Mouse (Mus musculus): ENCODE measurements at regions not wholly inside any gene's neighbourhood (a gene's known extent, or its start where the extent isn't known, plus 50 kb on each side); places are given as distances from the start of the nearest gene placed in this dataset.

DNA sequence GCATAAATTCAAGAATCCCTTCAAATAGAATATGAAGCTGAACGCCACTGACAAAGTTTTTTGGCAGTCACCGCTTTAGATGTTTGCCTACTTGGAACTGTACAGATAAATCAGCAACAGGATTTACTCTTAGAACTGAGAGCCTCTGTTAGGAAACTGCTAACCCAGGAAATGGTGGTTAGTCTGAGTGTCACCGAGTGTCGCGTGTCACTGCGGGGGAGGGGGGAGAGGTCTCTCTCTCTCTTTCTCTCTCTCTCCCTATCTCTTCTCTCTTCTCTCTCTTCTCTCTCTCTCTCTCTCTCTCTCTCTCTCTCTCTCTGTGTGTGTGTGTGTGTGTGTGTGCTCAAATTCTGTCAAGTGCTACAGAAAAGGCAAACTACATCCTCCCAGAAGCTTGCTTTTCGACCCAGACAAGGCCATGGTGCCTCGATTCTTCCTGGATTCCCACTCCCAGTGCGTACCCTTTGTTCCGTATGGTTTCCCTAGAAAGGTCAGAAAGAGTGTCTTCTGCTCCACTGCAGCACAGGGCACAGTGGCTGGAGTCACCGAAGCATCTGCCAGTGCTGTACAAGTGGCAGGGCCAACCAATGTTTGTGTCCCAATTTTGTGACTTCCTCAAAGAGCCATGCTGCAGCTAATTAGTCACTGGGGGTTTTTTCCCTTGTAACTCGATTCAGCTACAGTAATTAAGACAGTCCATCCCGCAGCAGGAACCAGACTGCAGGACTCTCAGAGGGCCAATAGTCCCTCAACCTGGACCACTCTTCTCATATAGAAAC is 87.0 kb downstream of the Cog6 start:
- H3K9me3 ChIP-seq = 0 out of 2 replicates have a peak, but pooled peaks cover 2% of the 10 kb centered on the region
- WGBS = 60% methylated on average over 13 of the region's 13 CpGs
- H3K4me1 ChIP-seq (replicated peaks) = no peaks in the 10 kb centered on the region; the same call in 1 of the 2 replicates
- H3K4me2 ChIP-seq = no peak overlapping the region
- no peaks in the 10 kb centered on the region for H3K36me3 ChIP-seq
- H3K9ac ChIP-seq (replicated peaks) = no peak overlapping the region
- no peak overlapping the region for H3K27ac ChIP-seq
- H3K4me3 ChIP-seq (replicated peaks) = no peak overlapping the region
- ATAC-seq (ENCODE audit: insufficient number of reproducible peaks, insufficient read depth, low FRiP score, low TSS enrichment, low read depth) = no peak
- H3K27me3 ChIP-seq = 0 out of 2 replicates have a peak, but pooled peaks cover 2% of the 10 kb centered on the region

- Histone ChIP-seq H3K27me3 (no peaks in the 10 kb centered on the region), H3K4me3 (replicated peaks) (no peak overlapping the region), H3K27ac (no peak overlapping the region), H3K36me3 (no peaks in the 10 kb centered on the region), H3K9ac (replicated peaks) (no peak overlapping the region), H3K4me2 (no peak overlapping the region), H3K9me3 (0 out of 2 replicates have a peak, but pooled peaks cover 2% of the 10 kb centered on the region), H3K4me1 (replicated peaks) (no peaks in the 10 kb centered on the region; the same call in 1 of the 2 replicates)
- no peak for ATAC-seq (ENCODE audit: insufficient number of reproducible peaks, insufficient read depth, low FRiP score, low TSS enrichment, low read depth)
- 80% methylated on average over 12 of the region's 12 CpGs for WGBS
Measured at GRCm38 (mm10) chr3:52927361-52927841, 89.6 kb downstream of the Cog6 start.

- no peaks in the 10 kb centered on the region for H3K36me3 ChIP-seq
- no peak overlapping the region for H3K9ac ChIP-seq (replicated peaks)
- no peak for ATAC-seq (ENCODE audit: insufficient number of reproducible peaks, insufficient read depth, low FRiP score, low TSS enrichment, low read depth)
- H3K27me3 ChIP-seq = no peaks in the 10 kb centered on the region
- 0 out of 2 replicates have a peak, but pooled peaks cover 2% of the 10 kb centered on the region for H3K9me3 ChIP-seq
- WGBS = 75% methylated on average over 3 of the region's 3 CpGs
- no peaks in the 10 kb centered on the region; the same call in 1 of the 2 replicates for H3K4me1 ChIP-seq (replicated peaks)
- H3K4me3 ChIP-seq (replicated peaks) = no peak overlapping the region
- no peak overlapping the region for H3K27ac ChIP-seq
- H3K4me2 ChIP-seq = no peak overlapping the region
Measured at GRCm38 (mm10) chr3:52926549-52926948, 90.5 kb downstream of the Cog6 start.

- no peaks in the 10 kb centered on the region for H3K27me3 ChIP-seq
- H3K9ac ChIP-seq (replicated peaks) = no peak overlapping the region
- no peak for ATAC-seq (ENCODE audit: insufficient number of reproducible peaks, insufficient read depth, low FRiP score, low TSS enrichment, low read depth)
- H3K36me3 ChIP-seq = no peaks in the 10 kb centered on the region
- no peaks in the 10 kb centered on the region; the same call in 1 of the 2 replicates for H3K4me1 ChIP-seq (replicated peaks)
- 61% methylated on average over 3 of the region's 3 CpGs for WGBS
- no peak overlapping the region for H3K4me2 ChIP-seq
- 0 out of 2 replicates have a peak, but pooled peaks cover 2% of the 10 kb centered on the region for H3K9me3 ChIP-seq
- H3K27ac ChIP-seq = no peak overlapping the region
- H3K4me3 ChIP-seq (replicated peaks) = no peak overlapping the region
Measured at GRCm38 (mm10) chr3:52925223-52925622, 91.8 kb downstream of the Cog6 start.

GRCm38 (mm10) chr3:52924631-52925030 is 92.4 kb downstream of the Cog6 start:
- ATAC-seq (ENCODE audit: insufficient number of reproducible peaks, insufficient read depth, low FRiP score, low TSS enrichment, low read depth) = no peak
- Histone ChIP-seq H3K4me1 (replicated peaks) (no peaks in the 10 kb centered on the region), H3K36me3 (no peaks in the 10 kb centered on the region), H3K9me3 (0 out of 2 replicates have a peak, but pooled peaks cover 2% of the 10 kb centered on the region), H3K4me2 (no peak overlapping the region), H3K4me3 (replicated peaks) (no peak overlapping the region), H3K27me3 (no peaks in the 10 kb centered on the region), H3K27ac (no peak overlapping the region), H3K9ac (replicated peaks) (no peak overlapping the region)
- WGBS = 78% methylated on average over 2 of the region's 2 CpGs

- Histone ChIP-seq H3K27ac (no peak overlapping the region), H3K36me3 (no peaks in the 10 kb centered on the region), H3K9ac (replicated peaks) (no peak overlapping the region), H3K4me3 (replicated peaks) (no peak overlapping the region), H3K27me3 (no peaks in the 10 kb centered on the region), H3K9me3 (peaks cover 4% of the 10 kb centered on the region), H3K4me1 (replicated peaks) (no peaks in the 10 kb centered on the region), H3K4me2 (no peak overlapping the region)
- 97% methylated on average over 4 of the region's 4 CpGs for WGBS
- ATAC-seq (ENCODE audit: insufficient number of reproducible peaks, insufficient read depth, low FRiP score, low TSS enrichment, low read depth) = no peak
Measured at GRCm38 (mm10) chr3:52923824-52924559, 93.0 kb downstream of the Cog6 start.

DNA sequence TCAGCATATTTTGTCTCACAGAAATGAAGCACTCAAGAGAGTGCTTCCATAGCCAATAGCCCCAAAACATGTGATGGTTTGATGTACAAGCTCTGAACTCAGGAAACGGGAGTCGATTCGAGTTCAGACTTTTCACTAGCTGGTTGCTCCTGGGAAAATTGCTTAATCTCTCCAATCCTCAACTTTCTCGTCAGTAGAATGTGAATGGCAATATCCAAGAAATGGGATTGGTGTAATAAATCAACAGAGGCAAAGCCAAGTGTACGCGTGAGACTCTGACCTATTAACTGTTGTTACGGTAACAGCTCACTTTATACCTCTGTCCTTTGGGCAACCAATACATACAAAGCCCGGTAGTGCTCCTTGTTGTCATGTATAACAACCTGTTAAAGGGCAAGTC is 94.6 kb downstream of the Cog6 start:
- H3K4me2 ChIP-seq = no peak overlapping the region
- no peak for ATAC-seq (ENCODE audit: insufficient number of reproducible peaks, insufficient read depth, low FRiP score, low TSS enrichment, low read depth)
- H3K9me3 ChIP-seq = peaks cover 8% of the 10 kb centered on the region
- no peaks in the 10 kb centered on the region for H3K36me3 ChIP-seq
- H3K9ac ChIP-seq (replicated peaks) = no peak overlapping the region
- no peaks in the 10 kb centered on the region for H3K27me3 ChIP-seq
- H3K4me3 ChIP-seq (replicated peaks) = no peak overlapping the region
- H3K27ac ChIP-seq = no peak overlapping the region
- 81% methylated on average over 8 of the region's 8 CpGs for WGBS
- no peaks in the 10 kb centered on the region for H3K4me1 ChIP-seq (replicated peaks)

GRCm38 (mm10) chr3:52906823-52907564 is 110.0 kb downstream of the Cog6 start:
- Histone ChIP-seq H3K9ac (replicated peaks) (no peak overlapping the region), H3K36me3 (no peaks in the 10 kb centered on the region), H3K4me2 (no peak overlapping the region), H3K9me3 (0 out of 2 replicates have a peak, but pooled peaks cover 5% of the 10 kb centered on the region), H3K4me1 (replicated peaks) (no peaks in the 10 kb centered on the region), H3K4me3 (replicated peaks) (no peak overlapping the region), H3K27ac (no peak overlapping the region), H3K27me3 (no peaks in the 10 kb centered on the region; the same call in 1 of the 2 replicates)
- ATAC-seq (ENCODE audit: insufficient number of reproducible peaks, insufficient read depth, low FRiP score, low TSS enrichment, low read depth) = no peak
- 96% methylated on average over 3 of the region's 3 CpGs for WGBS

- ATAC-seq (ENCODE audit: insufficient number of reproducible peaks, insufficient read depth, low FRiP score, low TSS enrichment, low read depth) = no peak
- Histone ChIP-seq H3K9me3 (no peaks in the 10 kb centered on the region), H3K27ac (no peak overlapping the region), H3K36me3 (no peaks in the 10 kb centered on the region), H3K4me3 (replicated peaks) (no peak overlapping the region), H3K9ac (replicated peaks) (no peak overlapping the region), H3K4me2 (no peak overlapping the region), H3K27me3 (no peaks in the 10 kb centered on the region; the same call in 1 of the 2 replicates), H3K4me1 (replicated peaks) (no peaks in the 10 kb centered on the region)
- 89% methylated on average over 3 of the region's 3 CpGs for WGBS
Measured at GRCm38 (mm10) chr3:52904028-52904427, 113.0 kb downstream of the Cog6 start.

GRCm38 (mm10) chr3:52897665-52898064 is 119.4 kb downstream of the Cog6 start:
- ATAC-seq (ENCODE audit: insufficient number of reproducible peaks, insufficient read depth, low FRiP score, low TSS enrichment, low read depth) = no peak
- H3K27me3 ChIP-seq = no peaks in the 10 kb centered on the region
- H3K36me3 ChIP-seq = no peaks in the 10 kb centered on the region
- no peak overlapping the region for H3K4me2 ChIP-seq
- H3K9me3 ChIP-seq = no peaks in the 10 kb centered on the region
- no peak overlapping the region for H3K4me3 ChIP-seq (replicated peaks)
- no peak overlapping the region for H3K27ac ChIP-seq
- no peaks in the 10 kb centered on the region for H3K4me1 ChIP-seq (replicated peaks)
- H3K9ac ChIP-seq (replicated peaks) = no peak overlapping the region
- WGBS = 65% methylated on average over 4 of the region's 4 CpGs

DNA sequence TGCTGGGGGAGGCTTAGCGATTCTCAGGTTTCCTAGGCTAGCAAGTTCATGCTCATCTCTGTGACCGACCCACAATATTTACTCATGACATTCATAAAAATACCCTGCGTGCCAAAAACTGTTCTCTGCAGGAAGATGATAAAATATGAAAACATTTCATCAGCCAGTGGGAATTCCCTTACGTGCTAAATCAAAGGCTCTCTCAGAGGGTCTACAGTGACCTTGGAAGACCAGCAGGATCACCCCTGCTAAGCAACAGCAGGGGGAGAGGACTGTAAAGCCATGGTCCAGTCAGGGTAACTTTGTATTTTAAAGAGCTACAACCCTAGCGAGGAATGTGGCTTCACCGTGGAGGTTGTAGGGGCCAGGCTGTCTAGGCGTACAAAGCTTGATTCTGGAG is 120.6 kb downstream of the Cog6 start:
- H3K4me1 ChIP-seq (replicated peaks) = no peaks in the 10 kb centered on the region
- H3K9ac ChIP-seq (replicated peaks) = no peak overlapping the region
- no peak for ATAC-seq (ENCODE audit: insufficient number of reproducible peaks, insufficient read depth, low FRiP score, low TSS enrichment, low read depth)
- H3K4me2 ChIP-seq = no peak overlapping the region
- 90% methylated on average over 7 of the region's 7 CpGs for WGBS
- H3K4me3 ChIP-seq (replicated peaks) = no peak overlapping the region
- no peaks in the 10 kb centered on the region for H3K9me3 ChIP-seq
- H3K36me3 ChIP-seq = no peaks in the 10 kb centered on the region
- H3K27me3 ChIP-seq = no peaks in the 10 kb centered on the region
- H3K27ac ChIP-seq = no peak overlapping the region
